Mouse (Mus musculus) frontal cortex, postnatal 25 days (tissue): ENCODE measurements around the gene Chst1.

Experiments used
- DNase-seq, 2 experiments: peaks; one replicate each; pipeline ENCODE4 v3.0.0; 2022; ENCODE audit warnings: low spot score in 2 of 2

Gene Chst1

DNA sequence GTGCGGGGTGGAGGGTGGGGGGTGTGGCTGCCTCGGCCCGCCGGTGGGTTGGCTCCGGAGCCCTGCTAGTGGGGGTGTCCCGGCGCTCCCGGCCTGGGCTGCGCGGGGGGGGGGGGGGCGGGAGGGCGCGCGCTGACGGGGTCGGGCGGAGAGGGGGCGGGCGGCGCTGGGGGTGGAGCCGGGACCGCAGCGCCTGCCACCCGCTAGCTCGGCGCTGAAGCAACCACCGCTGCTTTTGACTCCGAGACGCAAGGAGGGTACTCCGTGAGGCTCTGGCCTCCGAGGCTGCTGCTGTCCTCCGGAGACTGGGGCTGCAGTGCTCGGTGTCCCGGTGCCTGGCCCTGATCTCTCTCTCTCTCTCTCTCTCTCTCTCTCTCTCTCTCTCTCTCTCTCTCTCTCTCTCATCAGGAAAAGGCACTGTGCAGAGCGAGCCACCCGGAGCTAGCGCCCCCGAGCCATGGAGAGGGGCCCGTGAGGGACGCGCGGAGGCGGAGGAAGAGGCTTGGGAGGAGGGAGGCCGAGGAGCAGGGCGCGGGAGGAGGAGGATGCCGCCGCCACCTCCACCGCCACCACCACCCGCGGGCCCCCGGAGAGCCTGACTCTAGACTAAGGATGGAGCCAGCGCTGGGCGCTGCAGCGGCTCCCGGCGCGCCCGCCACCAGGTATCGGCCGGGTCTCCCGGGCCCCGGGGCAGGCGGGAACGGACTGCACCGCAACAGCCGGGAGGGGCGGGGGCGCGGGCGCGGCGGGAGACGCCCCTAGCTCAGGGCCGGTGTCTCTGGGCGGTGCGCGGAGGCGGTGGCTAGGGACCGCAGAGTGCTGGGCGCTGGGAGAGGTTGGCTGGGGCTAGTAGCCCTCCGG, at the start of gene Chst1:
TSS of gene Chst1 (plus strand) at position 221 of the 861 bp plus-strand sequence.
- DNase-seq, result no peak

DNA sequence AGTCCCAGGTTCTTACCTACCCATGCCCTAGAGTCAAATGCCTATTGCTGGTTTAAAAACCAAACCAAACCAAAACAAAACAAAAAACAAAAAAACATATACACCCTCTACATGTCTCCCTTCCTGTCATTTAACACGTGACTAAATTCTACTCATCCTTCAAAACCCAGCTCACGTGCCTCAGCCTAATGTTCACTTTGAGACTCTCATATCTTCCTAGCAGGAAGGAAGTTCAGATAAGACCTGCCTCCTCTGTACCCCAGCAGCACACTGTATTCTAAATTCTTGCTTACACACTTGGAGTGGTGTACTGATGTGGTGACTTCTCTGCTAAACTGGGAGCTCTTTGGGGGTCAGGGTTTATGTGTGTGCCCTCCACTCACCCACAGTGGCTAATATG, 49.5 kb upstream of the Chst1 start:
- no peak for DNase-seq

DNA sequence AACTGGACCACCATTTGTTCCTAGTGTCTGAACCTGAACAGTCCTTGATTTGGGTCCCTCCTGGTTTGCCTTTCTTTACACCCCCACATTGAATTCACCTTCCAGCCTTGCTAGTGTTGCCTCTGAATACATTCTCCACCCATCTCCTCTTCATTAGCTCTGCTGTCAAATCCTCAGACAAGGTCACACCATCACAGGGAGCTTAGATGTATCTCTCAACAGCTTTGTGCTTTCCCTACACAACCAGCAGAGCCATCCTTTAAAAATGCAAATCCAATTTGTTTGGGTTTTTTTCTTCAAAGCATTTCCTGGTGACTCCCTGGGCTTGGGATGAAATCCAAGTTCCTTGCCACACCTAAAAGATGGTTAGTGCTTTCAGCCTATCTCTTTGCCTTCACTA, 45.0 kb upstream of the Chst1 start:
- DNase-seq, result no peak

DNA sequence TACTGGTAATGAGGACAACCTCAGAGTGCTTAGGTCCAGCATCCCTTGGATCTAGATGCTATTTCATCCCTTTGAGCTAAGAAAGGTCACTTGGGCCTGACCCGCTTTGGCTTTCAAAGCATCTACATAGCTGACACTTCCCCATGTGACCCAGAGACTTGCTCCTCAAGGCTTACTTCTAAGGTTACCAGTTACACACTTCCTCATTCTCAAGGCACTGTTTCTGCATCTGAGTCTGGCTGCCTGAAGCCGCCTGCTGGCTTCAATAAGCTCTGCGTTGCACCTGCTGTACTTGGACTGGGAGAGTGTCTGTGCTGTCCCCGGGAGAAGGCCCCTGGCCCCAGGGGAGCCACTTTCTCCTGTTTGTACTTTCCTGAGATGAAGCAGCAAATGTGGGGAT, 36.6 kb upstream of the Chst1 start:
- DNase-seq, result no peak

DNA sequence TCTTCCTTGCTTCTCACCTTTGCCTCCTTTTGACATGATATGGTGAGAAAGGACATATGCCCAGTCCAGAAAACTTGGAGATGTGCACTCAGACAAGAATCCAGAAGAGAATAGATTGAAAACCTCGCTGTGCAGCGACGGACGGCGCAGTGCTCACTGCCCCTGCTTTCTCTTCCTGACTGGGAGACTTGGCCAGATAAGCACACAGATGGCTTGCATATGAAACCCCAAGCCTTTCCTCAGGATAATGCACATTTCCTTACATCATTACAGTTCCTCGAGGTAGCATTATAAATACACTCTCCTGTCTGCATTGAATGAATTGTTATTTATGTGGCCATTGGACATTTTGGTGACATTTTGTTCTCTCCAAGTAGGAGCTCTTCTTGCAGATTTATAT, 28.9 kb upstream of the Chst1 start:
- DNase-seq, result no peak

DNA sequence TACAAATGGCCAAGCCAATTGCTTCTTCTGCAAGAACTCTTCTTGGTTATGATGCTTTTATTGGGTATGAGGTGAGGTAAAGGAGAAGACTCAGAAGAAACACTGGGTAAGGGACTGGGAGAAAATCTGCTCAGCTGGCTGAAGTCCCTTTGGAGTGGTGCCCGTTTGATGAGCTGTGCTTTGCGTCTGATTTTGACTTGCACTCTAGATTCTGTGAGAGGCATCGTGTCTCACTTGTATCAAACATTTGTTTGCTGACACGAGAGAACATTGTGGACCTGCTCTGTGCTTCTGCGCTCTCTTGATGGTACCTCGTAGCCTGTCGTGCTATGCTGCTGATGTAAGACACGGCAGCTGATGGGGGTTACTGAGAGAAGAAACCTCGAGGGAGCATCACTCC, 21.7 kb upstream of the Chst1 start:
- no peak for DNase-seq

DNA sequence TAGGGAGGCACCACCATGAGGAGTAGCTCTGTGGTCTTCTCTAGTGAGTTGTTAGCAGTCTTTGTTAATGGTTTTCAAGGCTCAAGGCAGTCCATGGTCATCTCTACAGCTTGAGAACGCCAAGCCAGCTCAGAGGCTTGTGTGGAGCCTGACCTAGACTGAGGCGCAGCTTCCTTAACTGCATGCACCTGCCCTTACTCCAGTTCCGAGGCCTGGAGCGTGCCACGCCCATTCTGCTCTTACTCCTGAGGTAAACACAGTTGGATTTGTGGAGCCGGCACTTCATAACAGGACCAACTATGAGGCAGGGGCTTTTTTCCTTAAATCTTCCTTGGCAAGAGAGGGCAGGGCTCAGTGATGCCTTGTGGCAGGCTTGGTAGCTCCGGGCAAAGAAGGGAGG, 18.2 kb upstream of the Chst1 start:
- no peak for DNase-seq

DNA sequence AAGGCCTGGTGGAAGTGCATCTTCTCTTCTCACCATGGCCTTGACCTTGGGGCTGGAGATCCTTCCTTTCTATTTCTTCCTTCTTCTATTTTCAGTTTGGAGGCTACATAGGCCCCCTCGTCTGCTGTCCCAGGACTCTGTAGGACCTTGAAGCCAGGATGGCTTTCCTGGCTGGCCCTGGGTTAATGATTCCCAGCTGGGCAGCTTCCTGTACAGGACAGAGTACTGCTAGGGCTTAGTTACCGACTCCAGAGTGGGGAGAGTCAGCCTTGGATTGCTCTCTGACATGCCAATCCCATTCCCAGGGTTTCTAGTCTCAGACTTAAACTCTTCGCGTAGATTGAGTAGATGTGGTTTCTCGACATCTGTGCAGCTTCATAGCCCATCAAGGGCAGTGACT, 16.9 kb upstream of the Chst1 start:
- no peak for DNase-seq

DNA sequence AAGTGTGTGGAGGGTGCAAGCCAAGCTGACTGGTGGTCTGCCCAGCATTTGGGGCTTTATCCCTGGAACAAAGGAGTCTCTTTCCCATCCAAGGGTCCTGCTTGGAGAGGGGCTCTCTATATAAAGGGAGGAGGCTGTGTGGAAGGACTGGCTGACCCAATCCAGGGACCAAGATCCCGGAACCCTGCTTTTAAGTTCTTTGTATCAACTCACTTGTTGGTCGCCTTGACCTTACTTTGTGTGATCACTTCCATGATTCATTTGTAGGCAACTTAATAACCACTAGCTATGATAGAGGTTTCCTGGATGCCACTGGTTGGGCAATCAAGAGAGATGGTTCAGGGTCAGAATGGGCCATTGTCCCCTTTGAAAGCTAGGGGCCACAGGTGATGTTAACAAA, 11.7 kb upstream of the Chst1 start:
- no peak for DNase-seq

DNA sequence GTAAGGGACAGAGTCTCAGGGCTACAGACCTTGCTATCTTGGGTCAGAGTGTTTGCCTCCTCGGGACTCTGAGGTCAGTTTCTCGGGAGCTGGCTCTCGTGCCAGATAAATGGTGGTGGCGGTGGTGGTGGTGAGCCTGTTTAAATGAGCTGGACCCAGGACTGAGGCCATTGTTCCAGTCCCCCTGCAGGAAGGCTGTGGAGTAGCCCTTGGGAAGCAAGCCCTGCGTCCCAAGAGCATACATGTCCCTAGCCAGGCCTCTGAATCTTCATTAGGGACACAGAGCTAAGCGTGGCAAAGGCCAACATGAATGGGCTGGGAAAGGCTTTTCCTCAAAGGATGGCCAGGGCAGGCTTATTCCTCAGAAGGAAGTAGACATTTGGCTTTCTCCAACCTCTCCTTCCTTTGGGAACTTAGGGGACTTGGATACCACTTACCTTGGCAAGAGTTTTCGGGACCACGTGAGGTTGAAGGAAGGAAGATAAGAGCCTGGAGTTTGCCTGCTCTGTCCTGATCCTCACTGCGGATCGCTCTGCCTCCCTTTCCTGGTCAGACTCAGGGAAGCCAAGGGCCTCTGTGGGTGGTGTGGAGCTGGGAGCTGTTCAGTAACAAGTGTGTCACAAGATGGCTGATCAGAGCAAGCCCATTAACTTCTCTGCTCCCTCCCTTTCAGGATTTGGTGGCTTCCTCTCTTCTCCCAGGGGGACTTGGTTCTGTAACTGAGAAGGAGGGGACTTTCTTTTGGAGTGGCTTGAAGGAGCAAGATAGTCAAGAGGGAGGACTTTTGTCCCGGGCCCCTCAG, 4.4 kb upstream of the Chst1 start:
- DNase-seq, result no peak

DNA sequence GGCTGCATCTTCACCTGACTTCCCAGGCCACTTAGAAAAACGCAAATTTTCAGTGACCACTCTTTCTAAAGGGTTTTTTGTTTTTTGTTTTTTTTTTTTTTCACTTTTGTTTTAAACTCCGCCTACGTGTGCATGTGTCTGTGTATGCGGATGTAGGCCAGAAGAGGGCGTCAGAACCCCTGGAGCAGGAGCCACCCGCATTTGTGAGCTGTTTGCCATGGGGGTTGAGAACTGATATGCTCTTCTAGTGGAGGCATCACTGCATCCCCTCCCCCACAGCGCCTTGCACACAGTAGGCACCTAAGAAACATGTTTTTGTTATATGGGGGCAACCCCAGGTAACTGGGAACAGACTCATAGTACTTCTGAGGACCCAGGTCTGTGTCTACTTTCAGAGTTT, 2.2 kb upstream of the Chst1 start:
- DNase-seq, result no peak

DNA sequence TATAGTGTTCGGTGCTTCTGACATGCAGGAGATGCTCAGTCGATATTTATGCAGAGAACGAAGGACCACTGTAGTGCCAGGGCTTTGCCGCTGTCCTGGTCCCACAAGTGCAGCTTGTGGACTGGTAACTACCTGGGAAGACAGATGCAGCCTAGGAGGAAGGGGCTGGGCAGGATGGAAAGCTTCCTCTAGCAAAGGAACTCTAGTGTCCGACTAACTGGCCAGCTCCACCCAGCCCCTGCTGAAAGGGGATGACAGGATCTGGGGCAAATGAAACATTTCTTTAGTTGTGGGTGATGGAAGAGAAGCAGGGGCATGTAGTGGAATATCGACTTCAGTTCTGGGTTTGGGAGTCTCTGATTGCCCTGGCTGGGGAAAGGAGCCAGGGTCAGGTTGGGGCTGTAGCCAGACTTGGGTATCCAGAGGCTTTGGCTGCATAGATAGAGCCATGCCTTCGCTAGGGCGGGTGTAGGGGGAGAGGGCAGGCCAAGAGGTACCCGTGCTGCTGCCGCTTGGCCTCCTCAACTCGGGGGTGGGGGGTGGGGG, 493 bp upstream of the Chst1 start:
- DNase-seq, result no peak

DNA sequence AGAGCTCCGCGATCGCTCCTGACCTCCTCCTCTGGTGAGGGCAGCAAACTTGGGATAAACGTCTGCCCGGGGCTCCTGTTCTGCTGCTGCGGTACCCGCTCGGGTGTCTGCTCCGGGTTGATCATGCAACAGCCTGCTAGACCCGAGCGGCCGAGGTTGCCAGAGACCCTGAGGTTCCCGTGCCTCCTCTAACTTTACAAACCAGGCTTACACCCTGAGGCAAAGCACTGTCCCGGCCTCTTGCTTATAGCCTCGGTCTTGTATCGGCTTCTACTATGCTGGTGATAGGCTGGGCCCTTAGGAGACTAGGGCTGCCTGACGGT, 802 bp downstream of the Chst1 start:
- DNase-seq, result no peak

DNA sequence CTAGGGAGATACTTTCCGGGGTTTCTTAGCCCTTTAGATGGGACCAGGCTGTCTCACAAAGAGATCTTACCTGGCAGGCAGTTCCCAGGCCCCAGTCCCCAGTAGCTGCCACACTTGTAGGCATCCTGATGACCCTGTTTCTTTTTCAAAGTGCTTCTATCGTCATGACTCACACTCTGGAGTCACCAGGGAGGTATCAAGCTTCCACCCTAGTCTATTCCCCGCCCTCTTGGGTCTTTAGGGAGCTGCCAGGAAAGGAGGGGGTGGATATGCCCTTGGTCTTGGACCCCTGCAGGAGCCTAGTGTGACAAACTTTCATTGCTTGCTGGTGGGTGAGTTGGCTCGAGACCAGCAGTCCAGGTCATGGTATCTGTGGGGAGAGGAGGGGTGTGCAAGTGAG, 1.7 kb downstream of the Chst1 start:
- no peak for DNase-seq

DNA sequence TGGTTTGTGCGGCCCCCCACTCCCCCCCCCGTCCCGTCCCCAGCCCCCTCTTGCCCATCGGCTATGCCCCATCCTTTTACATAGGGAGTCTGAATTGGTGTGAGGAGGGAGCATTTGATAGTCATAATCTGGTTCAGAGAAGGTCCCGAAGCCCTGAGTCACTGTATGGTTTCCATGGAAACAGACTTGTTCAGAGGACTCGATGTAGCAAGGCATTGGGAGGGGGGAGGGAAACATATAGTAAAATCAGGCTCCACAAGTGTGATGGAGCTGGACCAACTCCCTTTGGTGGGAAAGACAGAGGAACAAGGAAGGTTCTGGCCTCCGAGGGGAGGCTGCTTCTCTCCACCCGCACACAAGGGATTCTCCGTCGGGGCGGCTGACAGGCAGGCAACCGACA, 2.6 kb downstream of the Chst1 start:
- DNase-seq, result no peak

DNA sequence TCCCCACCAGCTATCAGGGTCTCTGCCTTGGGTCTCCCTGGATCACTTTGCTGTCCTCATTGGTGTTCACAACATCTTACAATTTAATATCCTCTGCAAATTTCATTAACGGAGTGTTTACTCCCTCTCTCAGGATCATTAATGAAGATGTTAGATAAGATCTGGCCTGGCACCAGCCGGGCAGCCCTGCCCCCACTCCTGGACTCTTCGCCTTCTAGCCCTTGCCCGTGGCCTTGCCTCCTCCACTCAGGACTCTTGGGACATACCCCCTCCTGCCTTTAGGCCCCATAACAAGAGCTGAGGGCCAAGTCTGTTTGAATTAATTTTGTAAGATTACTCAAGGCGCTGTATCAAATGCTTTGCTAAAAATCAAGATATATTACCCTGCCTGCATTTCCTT, 4.1 kb downstream of the Chst1 start:
- DNase-seq, result no peak

DNA sequence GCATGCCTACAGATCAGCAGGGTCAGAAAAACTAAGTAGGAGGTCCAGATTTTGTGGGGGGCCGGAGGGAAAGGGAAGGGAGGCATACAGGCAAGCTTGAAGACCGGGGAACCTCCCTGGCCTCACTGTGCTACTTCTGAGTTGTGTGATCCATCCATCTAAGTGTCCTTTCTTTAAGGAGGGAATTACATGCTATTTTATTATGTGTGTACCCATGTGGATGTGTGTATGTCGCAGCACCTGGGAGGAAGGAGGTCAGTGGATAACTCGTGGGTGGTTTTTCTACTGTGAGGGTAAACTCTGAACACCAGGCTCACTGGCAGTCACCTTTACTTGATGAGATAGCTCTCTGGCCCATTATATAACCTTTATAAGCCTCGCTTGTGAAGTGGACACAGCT, 5.1 kb downstream of the Chst1 start:
- no peak for DNase-seq

DNA sequence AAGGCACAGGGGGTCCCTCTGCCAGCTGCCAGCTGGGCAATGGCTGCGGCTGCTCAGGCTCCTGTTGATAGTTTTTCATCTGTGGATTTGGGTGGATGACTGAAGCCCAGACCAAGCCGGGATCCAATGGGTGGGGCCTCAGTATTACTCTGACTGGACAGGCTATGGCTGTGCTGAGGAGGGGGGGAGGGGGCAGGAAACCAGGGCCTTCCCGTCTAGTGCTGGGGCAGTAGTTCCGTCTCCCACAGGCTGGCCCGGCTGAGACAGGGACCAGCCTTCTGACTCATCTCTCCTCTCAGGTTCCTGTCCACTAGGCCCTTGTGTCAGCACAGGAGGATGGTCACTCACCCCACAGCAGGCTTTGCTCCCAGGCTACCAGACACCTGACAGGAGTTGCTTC, 6.5 kb downstream of the Chst1 start:
- DNase-seq, result no peak

DNA sequence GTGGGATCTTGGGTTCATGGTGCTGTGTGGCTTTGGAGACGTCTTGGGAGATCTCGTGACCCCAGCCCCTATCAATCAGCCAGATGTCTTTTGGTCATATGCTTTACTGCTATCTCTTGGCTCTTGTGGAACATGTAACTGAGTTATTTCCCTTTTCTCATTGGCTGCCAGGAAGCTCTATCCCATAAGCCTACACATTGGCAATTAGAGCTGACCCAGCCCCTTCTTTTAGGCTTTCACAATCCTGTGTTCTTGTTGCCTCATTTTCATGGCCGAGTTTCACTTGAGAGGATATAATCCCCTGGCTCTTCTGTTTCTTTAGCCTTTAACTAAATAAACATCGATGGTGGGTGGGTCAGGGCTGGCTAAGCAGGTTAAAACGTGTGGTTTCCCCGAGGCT, 7.6 kb downstream of the Chst1 start:
- no peak for DNase-seq

DNA sequence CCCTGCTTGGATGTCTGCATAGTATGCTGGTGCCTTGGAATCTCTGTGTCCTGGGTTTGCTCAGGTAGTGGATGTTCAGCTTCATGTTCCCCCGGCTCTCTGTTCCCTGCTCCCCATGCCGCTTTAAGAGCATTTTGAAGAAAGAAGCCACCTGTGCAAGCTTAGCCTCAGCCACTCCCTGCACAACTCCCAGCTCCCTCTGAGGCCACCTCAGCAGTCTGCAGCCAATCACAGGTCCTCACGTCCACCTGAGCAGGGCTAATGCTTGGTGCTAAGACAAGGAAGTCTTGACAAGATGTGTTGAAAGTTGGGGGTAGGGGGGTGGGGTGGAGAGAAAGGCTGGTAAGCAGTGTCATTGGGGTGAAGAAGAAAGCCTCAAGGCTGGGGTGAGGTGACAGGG, 8.1 kb downstream of the Chst1 start:
- DNase-seq, result no peak

DNA sequence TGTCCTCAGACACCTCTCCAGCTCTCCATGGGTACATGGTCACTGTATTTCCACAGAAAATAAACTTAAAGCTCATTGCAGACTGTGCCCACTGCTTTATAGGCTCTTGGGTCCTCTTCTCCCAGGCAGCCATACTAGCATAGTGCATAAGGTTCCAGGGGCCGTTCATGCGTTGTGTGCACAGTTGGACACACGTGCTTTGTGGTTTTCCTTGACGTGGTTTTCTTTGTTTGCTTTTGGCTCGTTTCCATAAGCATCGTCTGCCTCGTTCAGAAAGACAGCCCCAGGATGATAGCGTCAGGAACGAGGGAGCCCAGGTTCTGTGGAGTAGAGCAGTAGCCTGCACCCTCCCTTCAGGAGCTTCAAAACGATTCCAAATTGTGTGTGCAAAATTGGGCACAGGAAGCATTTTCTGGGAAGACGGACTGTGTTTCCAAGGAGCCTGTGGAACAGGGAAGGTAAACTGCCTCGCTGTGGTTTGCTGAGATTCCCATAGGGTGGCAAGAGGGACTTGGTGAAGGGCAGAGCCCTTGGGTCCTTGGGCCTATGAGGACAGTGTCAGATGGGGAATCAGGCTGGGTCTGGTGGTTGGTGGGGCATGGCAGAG, 8.6 kb downstream of the Chst1 start:
- DNase-seq, result no peak

DNA sequence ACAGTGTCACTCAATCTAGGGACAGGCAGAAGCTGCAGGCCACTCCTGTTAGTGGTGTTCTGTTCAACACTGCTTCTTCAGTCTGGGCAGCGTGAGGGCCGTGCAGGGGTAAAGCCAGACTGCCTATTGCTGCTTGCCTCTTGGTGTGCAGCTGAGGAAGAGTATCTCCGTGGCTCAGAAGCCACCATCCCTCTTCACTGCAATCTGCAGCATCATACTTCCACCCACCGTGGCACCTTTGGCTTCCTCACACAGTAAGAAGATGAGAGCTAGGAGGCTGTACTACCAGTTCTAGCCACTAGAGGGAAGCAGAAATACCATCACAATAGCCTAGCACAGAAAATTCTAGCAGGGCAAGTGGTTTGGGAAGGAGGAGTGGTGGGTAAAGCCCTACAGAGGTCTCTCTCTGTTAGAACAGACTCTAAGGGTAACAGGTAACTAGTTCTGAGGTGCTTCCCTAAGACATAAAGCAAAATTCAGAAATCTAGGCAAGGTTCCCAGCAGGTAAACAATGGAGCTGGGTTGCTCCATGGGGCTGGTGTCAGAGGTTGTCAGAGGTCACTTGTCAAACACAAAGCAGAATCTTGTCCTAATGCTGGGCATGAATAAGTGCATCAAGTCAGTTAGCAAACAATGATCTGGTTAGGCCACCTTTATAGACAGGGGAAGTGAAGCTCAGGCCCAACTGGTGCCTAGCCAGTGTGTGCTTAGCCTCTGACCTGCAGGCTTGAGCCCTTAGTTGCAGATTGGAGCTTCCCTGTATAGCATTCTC, 9.5 kb downstream of the Chst1 start:
- peak in 1 of 2 experiments; percentile 69 for DNase-seq
